1 mouse cellular context compared by ENCODE assay signal in the genomic region with DNA sequence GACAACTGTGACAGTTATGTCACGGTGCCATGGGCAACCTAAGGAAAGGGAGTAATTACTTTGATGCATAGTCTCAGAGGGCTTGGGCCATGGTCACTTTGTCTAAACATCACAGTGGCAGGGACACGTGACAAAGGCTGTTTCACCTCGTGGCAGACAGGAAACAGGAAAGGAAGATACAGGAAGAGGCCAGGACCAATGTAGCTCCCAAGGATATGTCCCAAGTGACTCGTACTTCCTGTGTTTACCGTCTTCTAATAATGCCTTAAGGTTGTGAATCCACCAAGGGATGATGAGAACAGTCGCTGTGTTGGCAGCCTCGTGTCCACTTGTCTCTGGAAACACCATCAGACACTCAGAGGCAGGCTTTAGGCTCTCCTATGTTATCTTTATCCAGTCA.
A peak's percentile ranks its signal among the peaks of the same experiment; 100 is the strongest.
TF ChIP-seq lines count a peak whose summit lies in the region.

No protein-coding gene starts in this region.

TF ChIP-seq in MEL, 35 proteins besides CTCF, POLR2A, EP300 and RAD21:
- TF ChIP-seq USF1 (IDR thresholded peaks at IDR 0.05; ENCODE audit: low read depth, low read length), result peak; percentile 24; the same call in 1 of the 2 replicates
- TF ChIP-seq TBP (IDR thresholded peaks at IDR 0.05; ENCODE audit: low read depth, low read length), result no peak
- TF ChIP-seq ELF1 (IDR thresholded peaks at IDR 0.05; ENCODE audit: low read depth, low read length), result no peak
